Mouse (Mus musculus): ENCODE results near the gene Zfp654.

- TF ChIP-seq CTCF (IDR thresholded peaks at IDR 0.05; ENCODE audit: control insufficient read depth, insufficient read depth, insufficient read length) (no peak), USF1 (IDR thresholded peaks at IDR 0.05; ENCODE audit: low read depth) (no peak), MYOD1 (IDR thresholded peaks at IDR 0.05; ENCODE audit: control insufficient read depth, insufficient read length, low read depth) (no peak), MYOG (IDR thresholded peaks at IDR 0.05; ENCODE audit: control insufficient read depth, extremely low read depth, insufficient read length) (no peak), MAX (IDR thresholded peaks at IDR 0.05) (no peak), CEBPB (IDR thresholded peaks at IDR 0.05; ENCODE audit: low read depth) (no peak)
Measured at GRCm38 (mm10) chr16:64885547-64885946, 34.1 kb upstream of the Zfp654 start.
